Mouse (Mus musculus) midbrain, embryonic 10.5 days (tissue): ENCODE measurements at regions not wholly inside any gene's neighbourhood (a gene's known extent, or its start where the extent isn't known, plus 50 kb on each side); places are given as distances from the start of the nearest gene placed in this dataset.

Experiments used
- DNase-seq: peaks from one replicate; pipeline ENCODE4 v3.0.0-alpha.2; 2017; ENCODE audit warnings: low spot score
- H3K27ac ChIP-seq: fragments of 300-500 bp; sonication (generic); replicated peaks from 2 replicates; pipeline ENCODE4 v1.5.1; 2016; ENCODE audit warnings: mild to moderate bottlenecking
- H3K27me3 ChIP-seq: fragments of 300-500 bp; sonication (generic); 2 replicates; pipeline ENCODE4 v1.6.1; 2016; ENCODE audit warnings: low read depth, mild to moderate bottlenecking; ENCODE audit not compliant: poor library complexity, severe bottlenecking
- H3K36me3 ChIP-seq: fragments of 300-500 bp; sonication (generic); 2 replicates; pipeline ENCODE4 v1.6.1; 2016; ENCODE audit warnings: mild to moderate bottlenecking, moderate library complexity
- H3K4me1 ChIP-seq: fragments of 300-500 bp; sonication (generic); 2 replicates; pipeline ENCODE4 v1.6.1; 2016
- H3K4me3 ChIP-seq: fragments of 300-500 bp; sonication (generic); 2 replicates; pipeline ENCODE4 v1.5.1; 2016; ENCODE audit warnings: mild to moderate bottlenecking, moderate library complexity
- H3K9me3 ChIP-seq: fragments of 300-500 bp; sonication (generic); replicated peaks from 2 replicates; pipeline ENCODE4 v1.6.1; 2016; ENCODE audit warnings: mild to moderate bottlenecking
- WGBS: fragments of 180-500 bp; shearing (Covaris S2); methylation state at CpG from one replicate; pipeline ENCODE4 v1.1.7; 2016; 5-methylcytosine and 5-hydroxymethylcytosine counted together

DNA sequence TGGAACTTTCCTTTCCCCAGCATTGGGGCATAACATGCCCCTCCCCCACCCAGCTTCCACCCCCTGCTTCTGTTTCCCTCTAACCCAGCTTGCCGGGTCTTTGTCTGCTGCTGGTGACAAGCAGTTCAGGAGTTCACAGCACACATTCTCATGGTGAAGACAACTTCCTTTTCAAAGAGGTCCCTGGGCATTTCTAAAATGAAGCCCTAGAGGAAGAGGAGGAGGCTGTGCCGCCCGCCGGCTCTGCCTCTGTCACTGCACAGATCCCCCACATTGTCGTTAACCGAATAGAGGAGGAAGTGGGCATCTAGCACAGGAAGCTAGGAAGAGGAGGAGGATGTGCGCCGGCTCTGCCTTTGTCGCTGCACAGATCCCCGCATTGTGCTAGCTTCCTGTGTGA lies 201.4 kb downstream of the Enc1 start:
- Histone ChIP-seq H3K36me3 (no peaks in the 10 kb centered on the region), H3K9me3 (no peaks in the 10 kb centered on the region), H3K4me1 (peaks cover 59% of the 10 kb centered on the region), H3K27ac (peak overlapping the region; percentile 82), H3K4me3 (peak overlapping the region; percentile 16; the same call in 1 of the 2 replicates), H3K27me3 (no peaks in the 10 kb centered on the region; the same call in 1 of the 2 replicates)
- 39% methylated on average over 10 of the region's 10 CpGs for WGBS
- peak; percentile 38 for DNase-seq

DNA sequence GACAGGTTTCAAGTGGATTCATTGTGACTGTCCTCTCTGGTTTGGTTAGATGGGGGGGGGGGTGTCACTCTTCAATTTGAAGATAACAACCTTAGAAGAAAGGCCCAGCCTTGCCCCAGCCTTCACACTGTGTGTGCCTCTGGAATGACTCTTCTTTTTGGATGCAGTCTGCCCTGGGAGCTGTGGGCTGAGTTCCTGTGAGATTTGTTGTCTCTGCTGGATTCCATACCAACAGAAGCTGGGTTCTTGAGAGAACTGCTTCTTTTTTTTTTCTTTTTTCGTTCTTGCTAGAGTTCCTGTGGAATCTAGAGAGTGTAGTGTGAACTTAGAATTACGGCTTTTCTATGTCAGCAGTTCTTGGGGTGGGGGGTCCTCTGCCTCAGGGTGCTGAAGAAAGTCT lies 200.9 kb downstream of the Enc1 start:
- no peak overlapping the region for H3K4me3 ChIP-seq
- no peaks in the 10 kb centered on the region for H3K9me3 ChIP-seq
- 60% methylated on average over 2 of the region's 2 CpGs for WGBS
- peaks cover 64% of the 10 kb centered on the region for H3K4me1 ChIP-seq
- H3K27ac ChIP-seq = peak overlapping the region; percentile 82
- H3K36me3 ChIP-seq = no peaks in the 10 kb centered on the region
- DNase-seq = no peak
- no peaks in the 10 kb centered on the region; the same call in 1 of the 2 replicates for H3K27me3 ChIP-seq

DNA sequence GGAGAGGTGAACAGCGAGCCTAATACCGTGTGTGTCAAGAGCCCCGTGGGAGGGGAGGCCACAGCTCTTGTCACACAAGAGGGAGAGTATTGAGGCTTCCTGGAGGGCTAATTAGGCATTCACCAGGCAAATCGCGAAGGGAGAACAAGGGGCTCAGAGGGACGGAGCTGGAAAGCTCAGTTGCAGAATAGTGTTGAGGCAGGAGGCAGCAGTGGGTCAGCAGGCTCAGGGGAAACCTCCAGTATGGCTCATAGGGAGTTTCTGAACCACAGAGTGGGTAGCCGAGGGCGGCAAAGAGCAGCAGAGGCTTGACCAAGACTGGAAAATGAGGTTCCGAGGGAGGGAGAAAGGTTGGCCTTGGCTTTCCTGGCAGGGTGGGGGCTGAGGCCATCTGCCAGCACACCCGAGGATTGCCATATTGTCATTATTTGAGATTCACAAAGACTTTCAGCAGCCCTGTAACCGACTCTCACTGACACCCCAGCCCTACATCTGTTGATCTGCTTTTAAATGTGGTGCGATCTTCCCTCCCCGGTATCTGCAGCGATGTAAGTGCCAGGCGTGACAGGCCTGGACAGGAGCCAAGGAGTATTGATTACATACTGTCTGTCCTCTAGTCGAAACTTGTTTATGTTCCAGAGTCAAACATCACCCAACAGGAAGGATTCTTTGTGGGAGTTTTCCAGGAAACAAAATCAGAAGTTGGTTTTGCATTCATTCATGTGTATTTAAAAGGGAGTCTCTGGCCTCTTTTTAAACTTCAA lies 198.5 kb downstream of the Enc1 start:
- H3K4me3 ChIP-seq = peak overlapping the region; percentile 27
- H3K27me3 ChIP-seq = no peaks in the 10 kb centered on the region; the same call in 1 of the 2 replicates
- peak overlapping the region; percentile 84 for H3K27ac ChIP-seq
- H3K36me3 ChIP-seq = no peaks in the 10 kb centered on the region
- peaks cover 88% of the 10 kb centered on the region for H3K4me1 ChIP-seq
- no peaks in the 10 kb centered on the region for H3K9me3 ChIP-seq
- peak; percentile 55 for DNase-seq
- 22% methylated on average over 16 of the region's 16 CpGs for WGBS

DNA sequence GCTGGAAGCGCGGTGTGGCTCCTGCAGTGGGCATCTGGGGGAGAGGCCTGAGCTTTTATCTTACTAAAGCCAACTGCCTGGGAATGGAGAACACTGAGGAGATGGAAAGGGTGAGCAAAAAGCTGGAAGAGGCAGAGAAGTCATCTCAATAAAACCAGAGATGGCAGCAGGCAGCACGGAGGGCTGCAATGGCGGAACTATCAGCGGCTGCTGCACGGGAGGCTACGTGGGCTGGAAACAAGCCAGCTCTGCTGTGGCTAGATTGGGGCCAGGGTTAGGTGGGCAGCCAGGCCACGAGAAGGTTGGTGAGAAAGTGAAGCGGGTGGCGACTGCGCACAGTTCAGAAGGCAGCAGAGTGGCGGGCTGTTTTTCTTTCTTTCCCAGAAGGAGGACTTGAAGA lies 197.8 kb downstream of the Enc1 start:
- no peaks in the 10 kb centered on the region for H3K9me3 ChIP-seq
- peak overlapping the region; percentile 84 for H3K27ac ChIP-seq
- peaks cover 90% of the 10 kb centered on the region for H3K4me1 ChIP-seq
- H3K4me3 ChIP-seq = peak overlapping the region; percentile 27
- no peaks in the 10 kb centered on the region; the same call in 1 of the 2 replicates for H3K27me3 ChIP-seq
- no peaks in the 10 kb centered on the region for H3K36me3 ChIP-seq
- DNase-seq = no peak
- WGBS = 55% methylated on average over 12 of the region's 12 CpGs

DNA sequence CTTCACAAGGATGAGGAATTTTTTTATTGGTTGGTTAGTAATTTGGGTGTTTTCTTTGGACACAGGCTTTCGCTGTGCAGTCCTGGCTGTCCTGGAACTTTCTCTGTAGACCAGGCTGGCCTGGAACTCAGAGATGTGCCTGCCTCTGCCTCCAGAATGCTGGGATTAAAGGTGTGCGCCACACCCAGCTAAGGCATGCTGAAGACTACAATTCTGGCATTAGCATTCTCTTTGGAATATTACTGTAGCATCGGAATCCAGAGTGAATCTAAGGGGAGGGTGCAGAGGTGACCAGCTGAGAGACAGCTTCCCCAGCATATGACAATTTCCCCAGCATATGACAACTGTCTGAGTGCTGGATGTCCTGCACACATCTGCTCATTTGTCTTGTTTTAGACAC lies 197.4 kb downstream of the Enc1 start:
- 94% methylated on average over 3 of the region's 3 CpGs for WGBS
- peaks cover under 1% of the 10 kb centered on the region; the same call in 1 of the 2 replicates for H3K27me3 ChIP-seq
- H3K27ac ChIP-seq = peak overlapping the region; percentile 84
- H3K9me3 ChIP-seq = no peaks in the 10 kb centered on the region
- H3K4me1 ChIP-seq = peaks cover 91% of the 10 kb centered on the region
- DNase-seq = no peak
- no peaks in the 10 kb centered on the region for H3K36me3 ChIP-seq
- H3K4me3 ChIP-seq = 0 out of 2 replicates have a peak overlapping the region, but pooled peaks have one; percentile 27

DNA sequence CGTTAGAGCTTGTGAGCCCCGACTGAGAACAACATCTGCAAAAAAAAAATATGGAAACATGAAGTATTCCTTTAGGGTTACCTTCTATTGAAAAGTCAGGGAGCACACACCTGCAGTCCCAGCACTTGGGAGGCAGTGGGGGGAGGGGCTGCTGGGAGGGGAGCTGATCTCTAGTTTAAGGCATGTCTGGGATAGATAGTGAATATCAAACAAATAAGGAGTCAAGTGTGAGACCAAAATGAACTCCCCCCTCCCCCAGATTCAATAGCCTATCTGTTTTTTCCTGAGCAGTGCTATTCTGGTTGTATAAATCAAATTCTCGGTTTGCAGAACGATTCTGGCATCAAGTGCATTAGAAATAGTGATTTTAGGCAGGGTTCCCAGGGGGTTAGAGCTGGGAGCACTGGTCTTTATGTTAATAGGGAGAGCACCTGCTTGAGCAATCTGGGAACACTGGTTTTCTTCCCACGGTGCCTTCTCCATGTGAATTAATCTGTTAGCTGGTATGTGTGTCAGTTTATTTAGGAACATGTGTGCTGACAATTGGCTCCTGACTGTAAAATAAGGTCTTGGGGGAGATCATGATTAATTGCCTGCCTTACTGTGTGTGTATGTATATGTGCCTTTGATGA lies 195.9 kb downstream of the Enc1 start:
- no peaks in the 10 kb centered on the region for H3K36me3 ChIP-seq
- H3K9me3 ChIP-seq = no peaks in the 10 kb centered on the region
- peak overlapping the region; percentile 46 for H3K4me3 ChIP-seq
- H3K4me1 ChIP-seq = peaks cover 91% of the 10 kb centered on the region
- peak overlapping the region; percentile 85 for H3K27ac ChIP-seq
- no peak for DNase-seq
- peaks cover 13% of the 10 kb centered on the region; the same call in 1 of the 2 replicates for H3K27me3 ChIP-seq
- 23% methylated on average over 5 of the region's 5 CpGs for WGBS

DNA sequence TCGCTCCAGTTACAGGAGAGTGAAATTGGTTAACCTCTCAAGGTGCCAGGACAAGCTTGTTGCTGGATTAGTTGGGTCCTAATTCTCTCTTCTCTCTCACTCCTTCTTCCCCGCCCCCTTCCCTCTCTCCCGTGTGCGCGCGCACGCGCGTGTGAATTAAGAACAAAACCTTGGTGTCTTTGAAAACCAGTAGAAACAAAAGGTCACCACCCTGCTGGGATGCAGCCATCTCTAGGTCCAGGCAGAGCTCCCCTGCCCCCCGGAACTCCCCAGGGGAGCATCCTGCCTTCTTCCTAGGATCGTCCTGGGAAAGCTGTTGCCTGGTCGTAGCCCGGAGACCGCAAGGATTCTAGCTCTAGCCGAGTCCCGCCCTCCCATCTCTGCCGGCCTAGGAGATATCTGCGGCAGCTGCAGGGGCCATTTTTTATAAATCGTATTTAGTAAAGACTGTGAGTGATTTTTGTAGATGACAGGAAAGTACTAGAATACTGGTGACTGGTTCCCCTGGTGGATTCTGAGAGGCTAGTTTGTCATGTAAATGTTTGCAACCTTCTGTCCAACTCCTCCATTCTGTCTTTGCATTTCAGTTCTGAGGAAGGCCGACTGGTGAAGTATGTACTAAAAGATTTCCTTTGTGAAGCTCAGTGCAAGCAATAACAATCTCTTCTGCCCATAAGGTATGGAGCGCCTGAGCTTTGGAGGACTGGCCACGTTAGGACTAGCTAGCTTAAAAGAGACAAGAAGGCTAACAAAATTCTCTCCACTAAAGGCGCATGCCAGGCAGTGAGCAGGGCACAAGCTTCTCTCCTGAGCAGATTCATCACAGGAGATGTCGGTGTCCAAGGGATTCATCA lies 195.2 kb downstream of the Enc1 start:
- H3K36me3 ChIP-seq = no peaks in the 10 kb centered on the region
- peaks cover 83% of the 10 kb centered on the region for H3K4me1 ChIP-seq
- H3K27ac ChIP-seq = peak overlapping the region; percentile 85
- H3K4me3 ChIP-seq = peak overlapping the region; percentile 46
- H3K9me3 ChIP-seq = no peaks in the 10 kb centered on the region
- 4% methylated on average over 24 of the region's 24 CpGs for WGBS
- H3K27me3 ChIP-seq = peaks cover 13% of the 10 kb centered on the region; the same call in 1 of the 2 replicates
- peak; percentile 83 for DNase-seq

DNA sequence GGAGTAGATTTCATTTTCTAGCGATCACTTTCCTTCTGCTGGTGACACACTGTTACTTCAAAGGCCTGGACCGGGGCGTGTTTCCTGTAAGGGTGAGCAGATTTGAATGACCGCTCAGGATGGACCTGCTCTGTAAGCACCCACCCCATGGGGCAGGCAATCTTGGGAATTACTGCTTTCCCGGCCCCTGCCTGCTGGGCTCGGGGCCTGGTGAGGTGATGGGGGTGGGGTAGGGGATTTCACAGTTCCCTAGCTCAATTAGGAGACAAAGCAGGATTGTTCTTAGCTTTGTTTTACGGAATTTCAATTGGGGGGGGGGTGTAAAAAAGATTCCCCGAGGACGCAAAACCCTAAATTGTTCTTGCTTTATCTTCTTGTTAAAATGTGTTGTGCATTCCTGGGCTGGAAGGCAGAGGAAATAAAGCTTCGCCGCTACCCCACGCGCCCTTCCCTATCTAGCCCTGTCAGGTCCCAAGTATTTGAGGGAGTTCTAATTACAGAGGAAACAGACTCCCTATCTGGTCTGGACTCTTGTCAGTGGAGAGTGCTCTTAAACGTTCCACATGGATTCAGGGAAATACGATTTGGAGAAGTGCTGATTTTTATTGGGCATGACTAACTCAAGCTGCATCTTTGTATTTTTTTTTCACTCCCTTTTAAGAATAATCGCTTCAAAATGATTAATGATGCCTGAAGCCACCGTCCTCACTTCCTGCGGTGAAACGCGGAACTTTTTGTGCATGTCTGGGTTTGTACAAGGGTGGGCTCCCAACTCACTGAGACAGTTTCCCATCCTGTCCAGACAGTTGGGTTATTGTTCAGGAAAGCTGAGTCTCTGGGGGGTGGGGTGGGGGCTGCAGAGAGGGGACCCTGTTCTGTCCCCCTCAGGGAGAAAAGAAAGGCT lies 194.3 kb downstream of the Enc1 start:
- peaks cover 76% of the 10 kb centered on the region for H3K4me1 ChIP-seq
- DNase-seq = peak; percentile 54
- peaks cover 13% of the 10 kb centered on the region; the same call in 1 of the 2 replicates for H3K27me3 ChIP-seq
- no peaks in the 10 kb centered on the region for H3K36me3 ChIP-seq
- H3K4me3 ChIP-seq = peak overlapping the region; percentile 46
- peak overlapping the region; percentile 85 for H3K27ac ChIP-seq
- 2% methylated on average over 20 of the region's 20 CpGs for WGBS
- no peaks in the 10 kb centered on the region for H3K9me3 ChIP-seq

DNA sequence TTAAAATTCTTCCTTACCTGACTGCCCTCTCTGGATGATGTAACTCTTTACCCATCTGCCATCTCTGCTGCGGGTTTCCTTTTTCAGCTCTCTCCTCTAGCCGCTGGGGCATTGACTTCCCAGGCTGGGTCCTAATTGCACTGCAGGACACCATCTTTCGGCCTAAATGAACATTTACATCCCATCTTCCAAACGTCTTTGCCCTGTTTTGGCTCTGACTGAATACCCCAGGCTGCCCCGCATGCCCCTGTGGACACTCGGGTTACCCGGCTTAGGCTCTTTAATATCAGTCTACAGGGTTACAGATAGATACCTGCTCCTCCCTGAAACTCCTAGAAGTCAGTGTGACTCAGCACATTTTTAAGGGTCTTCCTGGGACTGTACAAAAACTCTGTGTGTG lies 193.3 kb downstream of the Enc1 start:
- Histone ChIP-seq H3K27ac (peak overlapping the region; percentile 85), H3K4me1 (peaks cover 66% of the 10 kb centered on the region)
- WGBS = 38% methylated on average over 7 of the region's 7 CpGs

DNA sequence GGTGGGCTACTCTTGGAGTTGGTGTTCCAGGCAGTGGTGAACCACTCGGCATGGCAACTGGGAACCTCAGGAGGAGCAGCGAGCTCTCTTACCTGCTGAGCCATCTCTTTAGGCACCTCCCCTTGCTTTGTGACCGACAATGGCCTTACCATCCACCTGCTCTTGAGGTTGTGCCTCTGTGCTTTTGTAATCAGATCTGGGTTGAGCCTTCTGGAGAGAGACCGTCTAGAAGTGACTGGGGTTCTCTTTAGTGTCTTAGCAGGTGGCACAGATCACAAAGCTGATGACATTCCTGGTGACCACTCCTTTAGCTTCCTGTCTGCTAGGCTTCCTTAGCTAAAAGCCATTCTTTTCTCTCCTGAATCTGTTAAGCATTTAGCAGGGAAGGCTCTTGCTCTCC lies 191.7 kb downstream of the Enc1 start:
- no peaks in the 10 kb centered on the region for H3K36me3 ChIP-seq
- H3K27ac ChIP-seq = no peak overlapping the region
- H3K27me3 ChIP-seq = peaks cover 13% of the 10 kb centered on the region; the same call in 1 of the 2 replicates
- DNase-seq = no peak
- WGBS = 33% methylated on average over 4 of the region's 4 CpGs
- H3K4me3 ChIP-seq = no peak overlapping the region
- H3K9me3 ChIP-seq = no peaks in the 10 kb centered on the region
- peaks cover 61% of the 10 kb centered on the region for H3K4me1 ChIP-seq

More for the DNA sequence above, 193.3 kb downstream of the Enc1 start:
- DNase-seq = no peak
- no peaks in the 10 kb centered on the region for H3K9me3 ChIP-seq
- peaks cover 13% of the 10 kb centered on the region; the same call in 1 of the 2 replicates for H3K27me3 ChIP-seq
- no peak overlapping the region for H3K4me3 ChIP-seq
- H3K36me3 ChIP-seq = no peaks in the 10 kb centered on the region

DNA sequence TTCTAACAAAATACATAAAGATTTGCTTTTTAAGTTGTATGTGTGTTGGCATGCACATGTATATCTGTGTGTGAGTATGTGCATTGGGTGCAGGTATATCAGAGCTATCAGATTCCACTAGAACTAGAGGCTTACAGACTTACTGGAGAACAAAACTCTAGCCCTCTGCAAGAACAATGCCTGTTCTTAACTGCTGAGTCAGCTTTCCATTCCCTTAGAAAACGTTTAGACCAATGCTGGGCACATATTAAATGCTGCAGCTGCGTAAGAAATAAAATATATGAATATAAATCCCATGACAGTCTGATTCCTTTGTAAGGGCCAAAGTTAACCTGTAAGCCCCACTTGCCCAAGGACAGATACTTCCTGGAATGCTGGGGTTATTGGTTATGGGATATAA lies 190.0 kb downstream of the Enc1 start:
- H3K4me3 ChIP-seq = no peak overlapping the region
- H3K27me3 ChIP-seq = peaks cover 13% of the 10 kb centered on the region; the same call in 1 of the 2 replicates
- no peak overlapping the region for H3K27ac ChIP-seq
- no peaks in the 10 kb centered on the region for H3K36me3 ChIP-seq
- H3K4me1 ChIP-seq = peaks cover 43% of the 10 kb centered on the region
- no peak for DNase-seq
- no peaks in the 10 kb centered on the region for H3K9me3 ChIP-seq
- WGBS = 65% methylated on average over 2 of the region's 2 CpGs
